Mouse (Mus musculus): Measurements from ENCODE around the gene Strada. TPM values are rescaled to one million over a fixed set of nuclear protein-coding genes. Genes with fewer than 3 reads are reported as not detected.
"Not testable (repeated sequence)": the region's sequence is repeated elsewhere in the genome, so short reads cannot be mapped to it uniquely, and the experiment has no call there.

Strada gene
- polyA plus RNA-seq, 1 experiment from 2014 or later = 24.3 TPM

- H3K4me2 ChIP-seq; ATAC-seq (replicated peaks; ENCODE audit: low FRiP score); H3K9ac ChIP-seq (ENCODE audit: low read depth, low read length); H3K4me3 ChIP-seq (ENCODE audit: low read depth, low read length); H3K27ac ChIP-seq (ENCODE audit: low read depth, low read length); H3K9me3 ChIP-seq (ENCODE audit: control insufficient read depth, low read length); DNase-seq (ENCODE audit: low spot score); H3K27me3 ChIP-seq (replicated peaks; ENCODE audit: control insufficient read depth, insufficient read depth, low read length); H3K36me3 ChIP-seq (ENCODE audit: control insufficient read depth, insufficient read depth, low read length): not testable (repeated sequence)
- H3K4me1 ChIP-seq (replicated peaks; ENCODE audit: control insufficient read depth, insufficient read depth, low read length) = peaks cover 14% of the 10 kb centered on the region; the same call in 1 of the 2 replicates
- 95% methylated on average over 4 of the region's 6 CpGs for WGBS
Observed at GRCm38 (mm10) chr11:106126727-106127373, 75.1 kb downstream of the Strada start.

- Histone ChIP-seq H3K4me3 (ENCODE audit: low read depth, low read length) (no peak overlapping the region), H3K9ac (ENCODE audit: low read depth, low read length) (no peak overlapping the region), H3K4me1 (replicated peaks; ENCODE audit: control insufficient read depth, insufficient read depth, low read length) (peaks cover 14% of the 10 kb centered on the region; the same call in 1 of the 2 replicates), H3K9me3 (ENCODE audit: control insufficient read depth, low read length) (no peaks in the 10 kb centered on the region), H3K36me3 (ENCODE audit: control insufficient read depth, insufficient read depth, low read length) (0 out of 2 replicates have a peak, but pooled peaks cover 2% of the 10 kb centered on the region), H3K4me2 (no peak overlapping the region), H3K27me3 (replicated peaks; ENCODE audit: control insufficient read depth, insufficient read depth, low read length) (no peaks in the 10 kb centered on the region), H3K27ac (ENCODE audit: low read depth, low read length) (no peak overlapping the region)
- ATAC-seq (replicated peaks; ENCODE audit: low FRiP score) (no peak), DNase-seq (ENCODE audit: low spot score) (no peak)
- WGBS = 79% methylated on average over 1 of the region's 1 CpGs
Observed at GRCm38 (mm10) chr11:106125827-106126226, 76.1 kb downstream of the Strada start.

- Histone ChIP-seq H3K4me1 (replicated peaks; ENCODE audit: control insufficient read depth, insufficient read depth, low read length) (peaks cover 13% of the 10 kb centered on the region; the same call in 1 of the 2 replicates), H3K9ac (ENCODE audit: low read depth, low read length) (no peak overlapping the region), H3K36me3 (ENCODE audit: control insufficient read depth, insufficient read depth, low read length) (0 out of 2 replicates have a peak, but pooled peaks cover 2% of the 10 kb centered on the region), H3K9me3 (ENCODE audit: control insufficient read depth, low read length) (no peaks in the 10 kb centered on the region), H3K27ac (ENCODE audit: low read depth, low read length) (no peak overlapping the region), H3K4me2 (no peak overlapping the region), H3K4me3 (ENCODE audit: low read depth, low read length) (no peak overlapping the region), H3K27me3 (replicated peaks; ENCODE audit: control insufficient read depth, insufficient read depth, low read length) (no peaks in the 10 kb centered on the region)
- ATAC-seq (replicated peaks; ENCODE audit: low FRiP score) (no peak), DNase-seq (ENCODE audit: low spot score) (no peak)
- WGBS = 75% methylated on average over 4 of the region's 4 CpGs
Observed at GRCm38 (mm10) chr11:106124784-106125183, 77.2 kb downstream of the Strada start.

GRCm38 (mm10) chr11:106122736-106123135 is 79.2 kb downstream of the Strada start:
- H3K4me3 ChIP-seq (ENCODE audit: low read depth, low read length) = no peak overlapping the region
- H3K4me1 ChIP-seq (replicated peaks; ENCODE audit: control insufficient read depth, insufficient read depth, low read length) = 0 out of 2 replicates have a peak, but pooled peaks cover 6% of the 10 kb centered on the region
- 44% methylated on average over 3 of the region's 3 CpGs for WGBS
- peaks cover 6% of the 10 kb centered on the region; the same call in 1 of the 2 replicates for H3K36me3 ChIP-seq (ENCODE audit: control insufficient read depth, insufficient read depth, low read length)
- peak overlapping the region; percentile 59 for H3K27ac ChIP-seq (ENCODE audit: low read depth, low read length)
- H3K9me3 ChIP-seq (ENCODE audit: control insufficient read depth, low read length) = no peaks in the 10 kb centered on the region
- DNase-seq (ENCODE audit: low spot score) (no peak), ATAC-seq (replicated peaks; ENCODE audit: low FRiP score) (no peak)
- no peak overlapping the region for H3K9ac ChIP-seq (ENCODE audit: low read depth, low read length)
- H3K4me2 ChIP-seq = no peak overlapping the region
- no peaks in the 10 kb centered on the region for H3K27me3 ChIP-seq (replicated peaks; ENCODE audit: control insufficient read depth, insufficient read depth, low read length)

GRCm38 (mm10) chr11:106122221-106122620 is 79.7 kb downstream of the Strada start:
- H3K9me3 ChIP-seq (ENCODE audit: control insufficient read depth, low read length) = no peaks in the 10 kb centered on the region
- peak overlapping the region; percentile 59; the same call in 1 of the 2 replicates for H3K27ac ChIP-seq (ENCODE audit: low read depth, low read length)
- peaks cover 6% of the 10 kb centered on the region; the same call in 1 of the 2 replicates for H3K36me3 ChIP-seq (ENCODE audit: control insufficient read depth, insufficient read depth, low read length)
- no peaks in the 10 kb centered on the region for H3K27me3 ChIP-seq (replicated peaks; ENCODE audit: control insufficient read depth, insufficient read depth, low read length)
- no peak overlapping the region for H3K4me3 ChIP-seq (ENCODE audit: low read depth, low read length)
- 80% methylated on average over 5 of the region's 5 CpGs for WGBS
- no peak for ATAC-seq (replicated peaks; ENCODE audit: low FRiP score)
- H3K4me1 ChIP-seq (replicated peaks; ENCODE audit: control insufficient read depth, insufficient read depth, low read length) = 0 out of 2 replicates have a peak, but pooled peaks cover 6% of the 10 kb centered on the region
- H3K9ac ChIP-seq (ENCODE audit: low read depth, low read length) = no peak overlapping the region
- H3K4me2 ChIP-seq = no peak overlapping the region
- DNase-seq (ENCODE audit: low spot score) = no peak

Other genes starting within 250 kb of the Strada start
- 3.4 and 4.8 TPM in 2 replicates for gene Cyb561, start 248.8 kb downstream of the Strada start, polyA plus RNA-seq (2014; fragmentation: Nextera tagmentation; extraction: Ambion mirVana)
- 0.26 and 0.39 TPM in 2 replicates for gene Ace, start 234.2 kb downstream of the Strada start, polyA plus RNA-seq (2014; fragmentation: Nextera tagmentation; extraction: Ambion mirVana)
- not detected in 2 replicates for gene Ace3, start 207.5 kb downstream of the Strada start, polyA plus RNA-seq (2014; fragmentation: Nextera tagmentation; extraction: Ambion mirVana)
- gene Kcnh6, start 194.0 kb downstream of the Strada start, polyA plus RNA-seq (2014; fragmentation: Nextera tagmentation; extraction: Ambion mirVana) = 0.12 and 0.26 TPM in 2 replicates
- 53.9 and 61.2 TPM in 2 replicates for gene Dcaf7, start 165.3 kb downstream of the Strada start, polyA plus RNA-seq (2014; fragmentation: Nextera tagmentation; extraction: Ambion mirVana)
- 12.8 and 13.8 TPM in 2 replicates for gene Taco1, start 136.1 kb downstream of the Strada start, polyA plus RNA-seq (2014; fragmentation: Nextera tagmentation; extraction: Ambion mirVana)
- 12.8 and 17.4 TPM in 2 replicates for gene Map3k3, start 117.6 kb downstream of the Strada start, polyA plus RNA-seq (2014; fragmentation: Nextera tagmentation; extraction: Ambion mirVana)
- not detected in 2 replicates for gene Gm10840, start 41.3 kb downstream of the Strada start, polyA plus RNA-seq (2014; fragmentation: Nextera tagmentation; extraction: Ambion mirVana)
- 172 and 182 TPM in 2 replicates for gene Limd2, start 41.3 kb downstream of the Strada start, polyA plus RNA-seq (2014; fragmentation: Nextera tagmentation; extraction: Ambion mirVana)
- 73.3 and 76.0 TPM in 2 replicates for gene Ccdc47, start 14.2 kb upstream of the Strada start, polyA plus RNA-seq (2014; fragmentation: Nextera tagmentation; extraction: Ambion mirVana)
- gene Ddx42, start 14.8 kb upstream of the Strada start, polyA plus RNA-seq (2014; fragmentation: Nextera tagmentation; extraction: Ambion mirVana) = 63.3 and 68.2 TPM in 2 replicates
- gene Ftsj3, start 53.9 kb upstream of the Strada start, polyA plus RNA-seq (2014; fragmentation: Nextera tagmentation; extraction: Ambion mirVana) = 110 and 117 TPM in 2 replicates
- 304 and 310 TPM in 2 replicates for gene Psmc5, start 54.0 kb upstream of the Strada start, polyA plus RNA-seq (2014; fragmentation: Nextera tagmentation; extraction: Ambion mirVana)
- 60.3 and 62.9 TPM in 2 replicates for gene Smarcd2, start 70.8 kb upstream of the Strada start, polyA plus RNA-seq (2014; fragmentation: Nextera tagmentation; extraction: Ambion mirVana)
- 0.66 and 1.2 TPM in 2 replicates for gene Tcam1, start 74.5 kb upstream of the Strada start, polyA plus RNA-seq (2014; fragmentation: Nextera tagmentation; extraction: Ambion mirVana)
- not detected in 2 replicates for gene Gh, start 99.7 kb upstream of the Strada start, polyA plus RNA-seq (2014; fragmentation: Nextera tagmentation; extraction: Ambion mirVana)
- gene Cd79b, start 112.6 kb upstream of the Strada start, polyA plus RNA-seq (2014; fragmentation: Nextera tagmentation; extraction: Ambion mirVana) = 5.9 and 6.3 TPM in 2 replicates
- not detected in 2 replicates for gene Scn4a, start 151.1 kb upstream of the Strada start, polyA plus RNA-seq (2014; fragmentation: Nextera tagmentation; extraction: Ambion mirVana)
- not detected in 2 replicates for gene Prr29, start 163.3 kb upstream of the Strada start, polyA plus RNA-seq (2014; fragmentation: Nextera tagmentation; extraction: Ambion mirVana)
- gene Icam2, start 185.9 kb upstream of the Strada start, polyA plus RNA-seq (2014; fragmentation: Nextera tagmentation; extraction: Ambion mirVana) = 36.2 and 41.6 TPM in 2 replicates

Data from liver, embryonic 11.5 days (tissue).